In the genomic region with DNA sequence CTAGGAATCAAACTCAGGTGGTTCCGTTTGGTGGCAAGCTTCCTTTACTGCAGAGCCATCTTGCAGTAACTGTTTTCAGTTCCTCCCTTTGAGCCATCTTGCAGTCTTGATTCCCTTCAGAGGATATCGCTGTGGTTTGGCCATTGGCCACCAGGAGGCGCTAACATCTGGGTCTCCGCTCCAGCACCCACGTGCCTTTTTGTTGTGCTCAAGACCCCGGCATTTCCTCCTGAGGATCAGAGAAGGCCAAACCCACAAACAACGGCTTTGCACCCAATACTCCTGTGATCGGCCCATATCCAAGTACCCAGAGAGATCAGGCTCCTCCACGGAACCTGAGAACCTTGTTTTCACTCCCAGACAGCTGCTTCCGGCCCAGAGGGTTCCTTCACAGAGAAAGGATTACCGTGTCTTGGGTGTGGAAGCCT, we compare ENCODE assay signal across 8 mouse cellular contexts. TPM values are rescaled to one million over a fixed set of nuclear protein-coding genes. Genes with fewer than 3 reads are reported as not detected.
DNase-seq lines count a peak whose midpoint lies in the region; ATAC-seq and TF ChIP-seq lines count a peak whose summit lies in the region.

No protein-coding gene starts in this region.

- no peak overlapping the region for H3K9ac ChIP-seq in embryonic facial prominence, embryonic 13.5 days
- peak overlapping the region; percentile 34 for H3K9ac ChIP-seq in heart, adult 2 months (ENCODE audit: low read depth, low read length)
- H3K9ac ChIP-seq in limb, embryonic 13.5 days: peak overlapping the region; percentile 56
- no peak overlapping the region for H3K9ac ChIP-seq in midbrain, embryonic 15.5 days

- DNase-seq in 3134 (ENCODE audit: extremely low read depth, insufficient read length, low spot score): peak; percentile 49
- DNase-seq in adrenal gland, postnatal 14 days: peak; percentile 94
- peak; percentile 88 to 90 for DNase-seq in heart, adult 2 months
- DNase-seq in kidney, adult 2 months: peak; percentile 89
- peak; percentile 85 to 93 for DNase-seq in spleen, postnatal 10 days (ENCODE audit: low spot score in 2 of 2)

- TF ChIP-seq CTCF in heart, adult 2 months (IDR thresholded peaks at IDR 0.05): peak; percentile 98
- peak; percentile 90 for TF ChIP-seq CTCF in kidney, adult 2 months (conservative IDR thresholded peaks at IDR 0.05; ENCODE audit: insufficient read depth, insufficient read length, low read depth, low read length)

- peak overlapping the region; percentile 16; the same call in 1 of the 2 replicates for H3K4me3 ChIP-seq in embryonic facial prominence, embryonic 13.5 days
- H3K4me3 ChIP-seq in heart, adult 2 months: no peak overlapping the region
- H3K4me3 ChIP-seq in kidney, adult 2 months (ENCODE audit: insufficient read depth, low read depth, low read length): no peak overlapping the region
- peak overlapping the region; percentile 20 for H3K4me3 ChIP-seq in limb, embryonic 13.5 days
- H3K4me3 ChIP-seq in midbrain, embryonic 15.5 days: no peak overlapping the region

- TF ChIP-seq EP300 in heart, adult 2 months (IDR thresholded peaks at IDR 0.05; ENCODE audit: insufficient read depth, low read depth, low read length): 0 out of 2 replicates have a peak, but pooled peaks have one; percentile 39

- no peak for TF ChIP-seq POLR2A in heart, adult 2 months (IDR thresholded peaks at IDR 0.05; ENCODE audit: insufficient read depth, low read depth, low read length)
- no peak for TF ChIP-seq POLR2A in kidney, adult 2 months (IDR thresholded peaks at IDR 0.05; ENCODE audit: low read depth, low read length)

- intact Hi-C loops in heart, adult 2 months (cut with DNase I): loop anchor here (1.0 kb wide), 2 partner anchors 18 to 38 kb away; no protein-coding TSS in a partner anchor

- peak overlapping the region; percentile 53 for H3K4me2 ChIP-seq in embryonic facial prominence, embryonic 13.5 days
- peak overlapping the region; percentile 54 for H3K4me2 ChIP-seq in limb, embryonic 13.5 days (replicated peaks)
- peak overlapping the region; percentile 32 for H3K4me2 ChIP-seq in midbrain, embryonic 15.5 days

- H3K9me3 ChIP-seq in embryonic facial prominence, embryonic 13.5 days: no peaks in the 10 kb centered on the region
- H3K9me3 ChIP-seq in limb, embryonic 13.5 days: no peaks in the 10 kb centered on the region
- H3K9me3 ChIP-seq in midbrain, embryonic 15.5 days: no peaks in the 10 kb centered on the region

- WGBS in embryonic facial prominence, embryonic 13.5 days: 6% methylated on average over 11 of the region's 11 CpGs
- 5% methylated on average over 11 of the region's 11 CpGs for WGBS in heart, adult 2 months
- 4% methylated on average over 11 of the region's 11 CpGs for WGBS in kidney, adult 2 months
- WGBS in limb, embryonic 13.5 days: 11% methylated on average over 11 of the region's 11 CpGs
- WGBS in midbrain, embryonic 15.5 days: 14% methylated on average over 11 of the region's 11 CpGs

- no peaks in the 10 kb centered on the region for H3K79me2 ChIP-seq in heart, adult 2 months (replicated peaks; ENCODE audit: control insufficient read depth, insufficient read depth, low read length)

- no peak for ATAC-seq in embryonic facial prominence, embryonic 13.5 days (ENCODE audit: insufficient number of reproducible peaks, insufficient read depth, low FRiP score, low TSS enrichment, low read depth)
- peak; percentile 49; the same call in 1 of the 2 replicates for ATAC-seq in limb, embryonic 13.5 days (ENCODE audit: low FRiP score, low read depth)
- ATAC-seq in midbrain, embryonic 15.5 days (replicated peaks): no peak

- 0 out of 2 replicates have a peak, but pooled peaks cover 4% of the 10 kb centered on the region for H3K4me1 ChIP-seq in embryonic facial prominence, embryonic 13.5 days
- peaks cover 3% of the 10 kb centered on the region; the same call in 1 of the 2 replicates for H3K4me1 ChIP-seq in heart, adult 2 months (ENCODE audit: control insufficient read depth, insufficient read depth, low read length)
- H3K4me1 ChIP-seq in kidney, adult 2 months (ENCODE audit: control insufficient read depth, insufficient read depth, low read length): peaks cover 13% of the 10 kb centered on the region; the same call in 1 of the 2 replicates
- H3K4me1 ChIP-seq in limb, embryonic 13.5 days: no peaks in the 10 kb centered on the region
- peaks cover 3% of the 10 kb centered on the region; the same call in 1 of the 2 replicates for H3K4me1 ChIP-seq in midbrain, embryonic 15.5 days

- H3K36me3 ChIP-seq in embryonic facial prominence, embryonic 13.5 days: peaks cover 23% of the 10 kb centered on the region
- no peaks in the 10 kb centered on the region for H3K36me3 ChIP-seq in heart, adult 2 months (ENCODE audit: control insufficient read depth, insufficient read depth, low read length)
- no peaks in the 10 kb centered on the region for H3K36me3 ChIP-seq in kidney, adult 2 months (ENCODE audit: control insufficient read depth, insufficient read depth, low read length)
- H3K36me3 ChIP-seq in limb, embryonic 13.5 days: peaks cover 26% of the 10 kb centered on the region
- no peaks in the 10 kb centered on the region for H3K36me3 ChIP-seq in midbrain, embryonic 15.5 days (replicated peaks)

- H3K27ac ChIP-seq in embryonic facial prominence, embryonic 13.5 days: no peak overlapping the region
- peak overlapping the region; percentile 26; the same call in 1 of the 2 replicates for H3K27ac ChIP-seq in heart, adult 2 months
- no peak overlapping the region for H3K27ac ChIP-seq in kidney, adult 2 months (ENCODE audit: insufficient read depth, low read depth, low read length)
- no peak overlapping the region for H3K27ac ChIP-seq in limb, embryonic 13.5 days
- H3K27ac ChIP-seq in midbrain, embryonic 15.5 days: no peak overlapping the region

- no peaks in the 10 kb centered on the region for H3K27me3 ChIP-seq in embryonic facial prominence, embryonic 13.5 days
- H3K27me3 ChIP-seq in heart, adult 2 months (ENCODE audit: control insufficient read depth, insufficient read depth, low read length): no peaks in the 10 kb centered on the region
- no peaks in the 10 kb centered on the region for H3K27me3 ChIP-seq in kidney, adult 2 months (replicated peaks; ENCODE audit: control insufficient read depth, insufficient read depth, low read length)
- no peaks in the 10 kb centered on the region for H3K27me3 ChIP-seq in limb, embryonic 13.5 days
- no peaks in the 10 kb centered on the region for H3K27me3 ChIP-seq in midbrain, embryonic 15.5 days (replicated peaks)

RNA-seq across cellular contexts. Expression of a gene that starts 18.8 kb away (rescaled TPM):
- 93.2 and 96.4 TPM in 2 replicates for total RNA-seq in adrenal gland, postnatal 14 days (2021)
- polyA plus RNA-seq in embryonic facial prominence, embryonic 13.5 days (2015; fragmentation: Nextera tagmentation; extraction: Ambion mirVana): 49.4 and 55.2 TPM in 2 replicates
- 10 to 100 TPM; 79.8 to 84.2 TPM for total RNA-seq in heart, adult 2 months (2021)
- polyA plus RNA-seq in heart, adult 2 months (2012; rRNA removed): 33.0 and 67.7 TPM in 2 replicates
- 32.6 and 36.6 TPM in 2 replicates for polyA plus RNA-seq in kidney, adult 2 months (2012; rRNA removed)
- 59.0 and 60.5 TPM in 2 replicates for polyA plus RNA-seq in limb, embryonic 13.5 days (2015; fragmentation: Nextera tagmentation; extraction: Ambion mirVana)
- 67.5 and 67.7 TPM in 2 replicates for polyA plus RNA-seq in midbrain, embryonic 15.5 days (2015; fragmentation: Nextera tagmentation; extraction: Ambion mirVana)

RNA-seq across cellular contexts. Expression of a gene that starts 19.2 kb away (rescaled TPM):
- 5.7 and 5.8 TPM in 2 replicates for total RNA-seq in adrenal gland, postnatal 14 days (2021)
- polyA plus RNA-seq in embryonic facial prominence, embryonic 13.5 days (2015; fragmentation: Nextera tagmentation; extraction: Ambion mirVana): 2.3 and 2.5 TPM in 2 replicates
- total RNA-seq in heart, adult 2 months (2021): 1 to 10 TPM; 1.0 to 2.5 TPM
- polyA plus RNA-seq in heart, adult 2 months (2012; rRNA removed): 3.4 and 3.9 TPM in 2 replicates
- 2.0 and 2.2 TPM in 2 replicates for polyA plus RNA-seq in kidney, adult 2 months (2012; rRNA removed)
- 2.1 TPM in 2 replicates for polyA plus RNA-seq in limb, embryonic 13.5 days (2015; fragmentation: Nextera tagmentation; extraction: Ambion mirVana)
- polyA plus RNA-seq in midbrain, embryonic 15.5 days (2015; fragmentation: Nextera tagmentation; extraction: Ambion mirVana): 5.8 and 7.3 TPM in 2 replicates

RNA-seq across cellular contexts. Expression of a gene that starts 19.2 kb away (rescaled TPM):
- not detected in 2 replicates for total RNA-seq in adrenal gland, postnatal 14 days (2021)
- not detected in 2 replicates for polyA plus RNA-seq in embryonic facial prominence, embryonic 13.5 days (2015; fragmentation: Nextera tagmentation; extraction: Ambion mirVana)
- total RNA-seq in heart, adult 2 months (2021): under 1 TPM in 1 of 2 experiments, not detected in 1; 0.63 TPM
- 0.16 and 0.79 TPM in 2 replicates for polyA plus RNA-seq in heart, adult 2 months (2012; rRNA removed)
- polyA plus RNA-seq in kidney, adult 2 months (2012; rRNA removed): 0.13 TPM in 1 of 2 replicates, not detected in the other
- not detected in 2 replicates for polyA plus RNA-seq in limb, embryonic 13.5 days (2015; fragmentation: Nextera tagmentation; extraction: Ambion mirVana)
- polyA plus RNA-seq in midbrain, embryonic 15.5 days (2015; fragmentation: Nextera tagmentation; extraction: Ambion mirVana): 0.47 TPM in 1 of 2 replicates, not detected in the other

RNA-seq across cellular contexts. Expression of a gene that starts 29.1 kb away (rescaled TPM):
- 1,038 and 1,196 TPM in 2 replicates for total RNA-seq in adrenal gland, postnatal 14 days (2021)
- 259 and 281 TPM in 2 replicates for polyA plus RNA-seq in embryonic facial prominence, embryonic 13.5 days (2015; fragmentation: Nextera tagmentation; extraction: Ambion mirVana)
- total RNA-seq in heart, adult 2 months (2021): 100 to 1,000 TPM; 339 to 371 TPM
- 433 and 501 TPM in 2 replicates for polyA plus RNA-seq in heart, adult 2 months (2012; rRNA removed)
- 1,369 and 1,431 TPM in 2 replicates for polyA plus RNA-seq in kidney, adult 2 months (2012; rRNA removed)
- polyA plus RNA-seq in limb, embryonic 13.5 days (2015; fragmentation: Nextera tagmentation; extraction: Ambion mirVana): 255 and 260 TPM in 2 replicates
- polyA plus RNA-seq in midbrain, embryonic 15.5 days (2015; fragmentation: Nextera tagmentation; extraction: Ambion mirVana): 121 and 123 TPM in 2 replicates

RNA-seq across cellular contexts. Expression of a gene that starts 54.3 kb away (rescaled TPM):
- total RNA-seq in adrenal gland, postnatal 14 days (2021): 25.1 and 29.1 TPM in 2 replicates
- polyA plus RNA-seq in embryonic facial prominence, embryonic 13.5 days (2015; fragmentation: Nextera tagmentation; extraction: Ambion mirVana): 1.2 and 1.9 TPM in 2 replicates
- total RNA-seq in heart, adult 2 months (2021): 10 to 100 TPM; 68.2 to 80.2 TPM
- 85.7 and 125 TPM in 2 replicates for polyA plus RNA-seq in heart, adult 2 months (2012; rRNA removed)
- polyA plus RNA-seq in kidney, adult 2 months (2012; rRNA removed): 47.0 and 51.4 TPM in 2 replicates
- polyA plus RNA-seq in limb, embryonic 13.5 days (2015; fragmentation: Nextera tagmentation; extraction: Ambion mirVana): 2.1 and 3.2 TPM in 2 replicates
- polyA plus RNA-seq in midbrain, embryonic 15.5 days (2015; fragmentation: Nextera tagmentation; extraction: Ambion mirVana): 1.7 and 1.8 TPM in 2 replicates

Comparison
In these comparisons a context has a peak if more than half of its experiments do, and no peak if none do; other contexts are left out.
1. H3K4me3 ChIP-seq: peak in embryonic facial prominence, embryonic 13.5 days (single experiment) and limb, embryonic 13.5 days (single experiment); none in heart, adult 2 months (single experiment), kidney, adult 2 months (single experiment) and midbrain, embryonic 15.5 days (single experiment).
2. H3K9ac ChIP-seq: peak in heart, adult 2 months (single experiment) and limb, embryonic 13.5 days (single experiment); none in embryonic facial prominence, embryonic 13.5 days (single experiment) and midbrain, embryonic 15.5 days (single experiment).
3. Peak in every context shown above with its lines, with median percentiles within 50 percentile points of each other: DNase-seq and H3K4me2 ChIP-seq.